Mouse (Mus musculus): ENCODE results near the gene Olfr180. TPM values are rescaled to one million over a fixed set of nuclear protein-coding genes. Genes with fewer than 3 reads are reported as not detected.

Gene Olfr180
- polyA plus RNA-seq (2015; fragmentation: Nextera tagmentation; extraction: Ambion mirVana): not detected in 2 replicates

- Histone ChIP-seq H3K27me3 (replicated peaks) (no peaks in the 10 kb centered on the region), H3K27ac (no peak within 1 kb of the TSS), H3K9me3 (no peaks in the 10 kb centered on the region), H3K9ac (no peak within 1 kb of the TSS), H3K4me3 (replicated peaks) (no peak within 1 kb of the TSS), H3K4me2 (replicated peaks) (no peak within 1 kb of the TSS), H3K4me1 (replicated peaks) (no peaks in the 10 kb centered on the region), H3K36me3 (no peaks in the 10 kb centered on the region)
- WGBS: 77% methylated on average over 4 of the region's 4 CpGs
- ATAC-seq: no peak
Observed at GRCm38 (mm10) chr16:58929292-58929691, at the start of gene Olfr180. Gene Olfr180, minus strand, starts transcription at chr16:58929392.

DNA sequence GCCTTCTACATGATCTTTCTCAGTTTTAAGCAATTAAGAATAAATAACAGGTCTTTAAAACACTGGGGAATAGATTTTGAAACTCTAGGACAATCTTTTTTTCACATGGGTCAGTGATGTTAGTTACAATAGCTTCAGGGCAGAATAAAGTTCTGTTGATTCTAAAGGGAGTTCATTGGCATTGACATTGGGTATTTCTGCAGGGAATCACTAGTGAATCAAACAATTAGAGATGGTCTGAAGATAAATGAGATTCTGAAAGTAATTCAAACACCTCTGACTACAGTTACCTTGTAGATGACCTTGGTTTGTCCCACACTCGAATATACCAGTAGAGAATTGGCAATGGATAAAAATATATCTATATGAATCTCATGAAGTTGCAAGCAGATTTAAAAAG, 537 bp downstream of the Olfr180 start, which contains the start of gene Olfr181:
Olfr181 (minus strand) TSS at position 101 of the 400 bp plus-strand sequence.
- ATAC-seq: no peak
- Histone ChIP-seq H3K27ac (no peak within 1 kb of the TSS), H3K9me3 (no peaks in the 10 kb centered on the region), H3K27me3 (replicated peaks) (no peaks in the 10 kb centered on the region), H3K9ac (no peak within 1 kb of the TSS), H3K36me3 (no peaks in the 10 kb centered on the region), H3K4me2 (replicated peaks) (no peak within 1 kb of the TSS), H3K4me3 (replicated peaks) (no peak within 1 kb of the TSS), H3K4me1 (replicated peaks) (no peaks in the 10 kb centered on the region)
- WGBS: 63% methylated on average over 1 of the region's 1 CpGs

DNA sequence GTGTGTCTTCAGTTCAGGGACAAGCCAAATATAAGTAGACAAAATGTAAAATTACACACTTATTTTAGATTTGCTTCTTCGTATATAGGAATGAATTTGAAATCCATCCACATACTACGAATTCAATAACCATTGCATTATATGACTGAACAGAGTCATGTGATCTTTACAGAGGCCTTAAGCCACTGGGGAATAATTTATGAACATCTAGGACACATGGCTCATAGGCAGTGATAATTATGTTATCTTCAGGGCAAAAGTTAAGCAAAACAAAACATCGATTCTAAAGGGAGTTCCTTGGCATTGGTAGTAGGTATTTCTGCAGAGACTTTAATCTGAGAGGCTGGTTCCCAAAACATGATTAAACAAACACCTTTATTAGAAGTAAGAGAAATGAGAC, 37.2 kb downstream of the Olfr180 start, which contains the start of gene Olfr178:
Olfr178 (minus strand) TSS at position 101 of the 400 bp plus-strand sequence.
- Histone ChIP-seq H3K27ac (no peak within 1 kb of the TSS), H3K4me2 (replicated peaks) (no peak within 1 kb of the TSS), H3K9me3 (no peaks in the 10 kb centered on the region), H3K36me3 (no peaks in the 10 kb centered on the region), H3K9ac (no peak within 1 kb of the TSS), H3K4me3 (replicated peaks) (no peak within 1 kb of the TSS), H3K27me3 (replicated peaks) (no peaks in the 10 kb centered on the region), H3K4me1 (replicated peaks) (no peaks in the 10 kb centered on the region)
- no peak for ATAC-seq
- 89% methylated on average over 3 of the region's 3 CpGs for WGBS

DNA sequence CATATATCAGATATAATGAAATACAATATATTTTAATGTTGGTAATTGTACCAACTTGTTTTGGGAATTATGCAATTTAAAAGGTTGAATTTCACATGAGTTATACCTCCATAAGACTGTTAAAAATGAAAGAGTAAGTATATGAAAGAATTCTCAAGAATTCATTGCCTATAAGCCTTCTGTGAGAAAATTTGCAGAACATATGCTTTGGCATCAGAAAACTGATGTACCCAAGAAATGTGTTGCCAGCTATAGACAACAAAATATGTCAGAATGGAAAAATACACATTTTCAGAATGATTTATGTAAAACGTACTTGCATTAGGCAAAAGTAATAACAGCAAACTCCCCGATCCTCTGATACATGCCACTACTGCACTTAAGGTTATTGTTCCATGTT, 44.8 kb downstream of the Olfr180 start:
- Histone ChIP-seq H3K36me3 (no peaks in the 10 kb centered on the region), H3K4me2 (replicated peaks) (no peak overlapping the region), H3K9ac (no peak overlapping the region), H3K27ac (no peak overlapping the region), H3K27me3 (replicated peaks) (no peaks in the 10 kb centered on the region), H3K4me3 (replicated peaks) (no peak overlapping the region), H3K4me1 (replicated peaks) (no peaks in the 10 kb centered on the region), H3K9me3 (no peaks in the 10 kb centered on the region)
- 94% methylated on average over 2 of the region's 2 CpGs for WGBS
- no peak for ATAC-seq

DNA sequence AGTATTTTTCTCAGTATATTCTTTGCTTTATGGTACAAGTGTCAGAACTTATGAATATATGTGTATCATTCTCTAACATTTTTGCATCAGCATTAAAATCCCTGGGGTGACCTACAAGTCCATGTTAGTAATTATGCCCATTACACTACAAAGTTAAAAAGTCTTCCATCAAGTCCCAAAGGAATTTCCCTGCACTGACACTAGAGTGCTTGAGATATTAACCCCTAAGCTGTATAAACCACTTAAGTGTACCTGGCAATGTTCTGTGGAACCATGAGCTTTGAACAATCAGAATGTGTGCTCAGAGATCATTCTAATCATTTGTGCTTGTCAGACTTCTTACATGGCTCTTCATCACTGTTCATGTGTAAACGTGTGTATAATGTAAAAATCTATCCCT, 54.5 kb downstream of the Olfr180 start, which contains the start of gene Olfr177:
Olfr177 (minus strand) TSS at position 101 of the 400 bp plus-strand sequence.
- Histone ChIP-seq H3K36me3 (no peaks in the 10 kb centered on the region), H3K27me3 (replicated peaks) (no peaks in the 10 kb centered on the region)

More for the DNA sequence above, 54.5 kb downstream of the Olfr180 start, which contains the start of gene Olfr177:
- no peak for ATAC-seq
- H3K9ac ChIP-seq: no peak within 1 kb of the TSS
- H3K9me3 ChIP-seq: no peaks in the 10 kb centered on the region
- H3K4me1 ChIP-seq (replicated peaks): no peaks in the 10 kb centered on the region
- 42% methylated on average over 1 of the region's 1 CpGs for WGBS
- no peak within 1 kb of the TSS for H3K4me3 ChIP-seq (replicated peaks)
- no peak within 1 kb of the TSS for H3K27ac ChIP-seq
- H3K4me2 ChIP-seq (replicated peaks): no peak within 1 kb of the TSS

Other genes starting within 250 kb of the Olfr180 start
- gene Gpr15, start 210.3 kb downstream of the Olfr180 start, polyA plus RNA-seq (2015; fragmentation: Nextera tagmentation; extraction: Ambion mirVana): 0.14 TPM in 1 of 2 replicates, not detected in the other
- gene Cldnd1, start 201.5 kb downstream of the Olfr180 start, polyA plus RNA-seq (2015; fragmentation: Nextera tagmentation; extraction: Ambion mirVana): 95.7 and 97.6 TPM in 2 replicates
- not detected in 2 replicates for gene Olfr172, start 166.2 kb downstream of the Olfr180 start, polyA plus RNA-seq (2015; fragmentation: Nextera tagmentation; extraction: Ambion mirVana)
- gene Olfr173, start 129.1 kb downstream of the Olfr180 start, polyA plus RNA-seq (2015; fragmentation: Nextera tagmentation; extraction: Ambion mirVana): not detected in 2 replicates
- not detected in 2 replicates for gene Olfr175-ps1, start 102.6 kb downstream of the Olfr180 start, polyA plus RNA-seq (2015; fragmentation: Nextera tagmentation; extraction: Ambion mirVana)
- gene Olfr177, start 54.6 kb downstream of the Olfr180 start, polyA plus RNA-seq (2015; fragmentation: Nextera tagmentation; extraction: Ambion mirVana): not detected in 2 replicates
- gene Olfr178, start 37.3 kb downstream of the Olfr180 start, polyA plus RNA-seq (2015; fragmentation: Nextera tagmentation; extraction: Ambion mirVana): not detected in 2 replicates
- not detected in 2 replicates for gene Olfr181, start 637 bp downstream of the Olfr180 start, polyA plus RNA-seq (2015; fragmentation: Nextera tagmentation; extraction: Ambion mirVana)
- not detected in 2 replicates for gene Olfr183, start 66.0 kb upstream of the Olfr180 start, polyA plus RNA-seq (2015; fragmentation: Nextera tagmentation; extraction: Ambion mirVana)
- not detected in 2 replicates for gene Olfr186, start 100.9 kb upstream of the Olfr180 start, polyA plus RNA-seq (2015; fragmentation: Nextera tagmentation; extraction: Ambion mirVana)
- not detected in 2 replicates for gene Olfr187, start 110.4 kb upstream of the Olfr180 start, polyA plus RNA-seq (2015; fragmentation: Nextera tagmentation; extraction: Ambion mirVana)
- not detected in 2 replicates for gene Olfr190, start 148.6 kb upstream of the Olfr180 start, polyA plus RNA-seq (2015; fragmentation: Nextera tagmentation; extraction: Ambion mirVana)
- gene Olfr191, start 160.4 kb upstream of the Olfr180 start, polyA plus RNA-seq (2015; fragmentation: Nextera tagmentation; extraction: Ambion mirVana): not detected in 2 replicates
- gene Olfr193, start 182.5 kb upstream of the Olfr180 start, polyA plus RNA-seq (2015; fragmentation: Nextera tagmentation; extraction: Ambion mirVana): not detected in 2 replicates
- gene Olfr194, start 191.7 kb upstream of the Olfr180 start, polyA plus RNA-seq (2015; fragmentation: Nextera tagmentation; extraction: Ambion mirVana): not detected in 2 replicates
- not detected in 2 replicates for gene Olfr195, start 217.7 kb upstream of the Olfr180 start, polyA plus RNA-seq (2015; fragmentation: Nextera tagmentation; extraction: Ambion mirVana)
- not detected in 2 replicates for gene Olfr196, start 241.1 kb upstream of the Olfr180 start, polyA plus RNA-seq (2015; fragmentation: Nextera tagmentation; extraction: Ambion mirVana)

All from intestine, embryonic 15.5 days (tissue).